Mouse (Mus musculus) layer of hippocampus, adult 11-12 months (tissue): Measurements from ENCODE around the gene Zfp281.

Experiments used
- DNase-seq: peaks from one replicate; pipeline ENCODE4 v3.0.0; 2022; ENCODE audit warnings: low spot score

Zfp281 gene

DNA sequence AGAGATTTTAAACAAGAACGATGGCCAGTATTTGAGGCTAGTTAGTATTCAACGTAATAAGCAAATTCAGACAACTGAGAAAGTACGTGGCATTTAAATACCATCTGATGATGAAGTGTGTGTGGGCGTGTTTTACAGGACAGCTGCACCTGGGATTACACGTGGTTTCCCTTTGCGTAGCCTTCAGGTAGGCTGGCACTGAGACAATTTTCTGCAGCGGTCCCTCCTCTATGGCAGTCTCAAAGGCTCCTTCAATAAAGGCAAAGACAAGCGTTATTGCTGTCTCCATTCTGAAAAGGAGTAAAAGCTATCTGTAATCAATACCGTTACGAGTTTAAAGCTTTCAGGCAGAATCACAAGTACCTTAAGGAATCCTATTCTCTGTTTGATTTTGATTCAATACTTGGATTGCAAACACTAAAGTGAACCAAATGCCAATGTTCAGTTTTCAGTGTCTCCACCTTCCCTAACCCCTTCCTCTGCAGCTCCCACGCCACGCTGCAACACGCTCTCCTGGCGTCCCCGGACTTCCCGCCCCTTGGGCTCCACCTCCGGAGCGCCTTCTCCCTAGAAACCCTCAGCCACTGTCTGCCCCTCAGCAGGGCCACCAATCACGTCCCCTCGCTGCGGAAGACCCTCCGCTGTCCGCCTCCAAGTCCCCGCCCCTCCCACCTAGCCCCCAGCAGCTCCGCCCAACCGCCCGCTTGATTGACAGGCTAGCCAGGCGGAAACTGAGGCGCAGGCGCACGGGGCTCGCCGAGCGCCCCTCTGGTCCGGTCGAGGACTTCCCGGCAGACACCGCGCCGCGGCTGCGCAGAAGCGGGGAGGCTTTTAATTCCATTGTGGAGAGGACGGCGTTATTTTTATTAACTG is at the start of gene Zfp281:
Zfp281 (plus strand) TSS at position 756 of the 873 bp plus-strand sequence.
- DNase-seq = peak; percentile 94

- no peak for DNase-seq
Observed at GRCm38 (mm10) chr1:136577890-136578663, 46.6 kb upstream of the Zfp281 start.

- no peak for DNase-seq
Observed at GRCm38 (mm10) chr1:136579360-136579759, 45.3 kb upstream of the Zfp281 start.

DNA sequence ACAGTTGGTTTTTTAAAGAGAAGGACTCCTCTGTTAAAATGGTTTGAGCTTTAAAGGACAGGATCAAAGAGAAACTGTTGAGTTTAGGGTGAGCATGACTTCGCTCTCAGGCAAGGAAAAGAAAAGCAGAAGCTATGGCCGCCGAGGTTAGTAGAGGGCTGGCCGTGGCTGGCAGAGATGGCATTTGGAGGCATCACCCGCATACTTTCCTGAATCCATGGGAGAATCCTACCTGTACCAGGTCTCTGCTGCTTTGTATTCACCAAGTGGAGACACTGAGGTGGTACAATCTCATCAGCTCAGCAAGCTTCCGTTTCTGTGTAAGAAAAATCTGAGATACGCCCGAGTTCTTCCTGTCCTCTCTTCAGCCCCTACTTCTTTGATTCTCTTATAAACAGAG is 44.4 kb upstream of the Zfp281 start:
- no peak for DNase-seq

DNA sequence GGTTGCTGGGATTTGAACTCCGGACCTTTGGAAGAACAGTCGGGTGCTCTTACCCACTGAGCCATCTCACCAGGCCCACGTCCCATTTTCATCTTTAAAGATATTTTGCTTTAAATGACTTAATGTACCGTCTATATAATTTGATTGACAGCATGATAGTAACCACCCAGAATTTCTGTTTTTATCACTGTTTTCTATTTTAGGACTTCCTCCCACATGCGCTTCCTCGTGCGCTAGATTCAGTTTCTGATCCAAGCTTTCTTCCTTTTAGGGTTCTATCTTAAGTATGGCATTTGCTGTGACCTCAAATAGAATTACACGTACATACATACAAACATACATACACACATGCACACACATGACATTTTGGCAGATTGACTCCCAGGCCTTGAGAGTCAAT is 42.9 kb upstream of the Zfp281 start:
- DNase-seq = no peak

DNA sequence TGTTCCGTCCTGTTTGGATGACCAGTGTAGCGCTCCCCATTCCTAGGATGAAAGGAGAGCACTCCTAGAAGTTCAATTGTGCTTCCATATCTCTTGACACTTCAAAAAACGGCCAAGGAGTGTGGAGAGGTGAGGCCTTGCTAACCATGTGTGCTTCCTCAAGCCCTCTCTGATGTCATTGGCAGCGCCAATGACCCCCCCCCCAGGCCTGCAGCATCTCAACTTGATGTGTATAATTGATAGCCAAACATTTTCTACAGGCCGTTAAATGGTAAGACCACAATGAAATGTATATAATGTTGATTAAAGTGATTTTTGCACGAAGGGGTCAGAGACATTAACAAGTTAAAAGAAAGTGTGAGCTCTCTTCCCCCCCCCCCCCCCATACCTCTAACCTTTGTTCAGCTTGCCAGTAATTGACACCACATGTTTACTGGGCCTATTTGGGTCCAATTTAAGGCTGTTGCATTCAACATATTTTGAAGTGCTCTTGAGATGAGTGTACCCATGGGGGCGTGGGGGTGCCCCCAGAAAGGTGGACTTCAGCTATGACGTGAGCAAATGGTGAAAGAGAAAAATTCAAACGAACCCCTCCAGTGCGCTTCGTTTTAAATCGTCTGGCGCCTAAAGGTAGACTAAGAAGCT is 36.8 kb upstream of the Zfp281 start:
- DNase-seq = no peak

- DNase-seq = no peak
Observed at GRCm38 (mm10) chr1:136588908-136589307, 35.8 kb upstream of the Zfp281 start.

DNA sequence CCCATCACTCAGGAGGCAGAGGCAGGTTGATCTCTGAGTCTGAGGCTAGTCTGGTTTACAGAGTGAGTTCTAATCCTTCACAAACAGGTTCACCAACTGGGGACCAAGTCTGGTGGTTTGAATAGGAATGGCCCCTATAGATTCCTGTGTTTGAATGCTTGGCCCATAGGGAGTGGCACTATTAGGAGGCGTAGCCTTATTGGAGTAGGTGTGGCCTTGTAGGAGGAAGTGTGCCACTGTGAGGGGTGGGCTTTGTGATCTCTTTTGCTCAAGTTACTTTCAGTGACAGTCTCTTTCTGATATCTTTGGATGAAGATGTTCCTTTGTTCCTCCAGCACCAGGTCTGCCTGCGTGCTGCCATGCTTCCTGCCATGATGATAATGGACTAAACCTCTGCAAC is 32.0 kb upstream of the Zfp281 start:
- DNase-seq = no peak

DNA sequence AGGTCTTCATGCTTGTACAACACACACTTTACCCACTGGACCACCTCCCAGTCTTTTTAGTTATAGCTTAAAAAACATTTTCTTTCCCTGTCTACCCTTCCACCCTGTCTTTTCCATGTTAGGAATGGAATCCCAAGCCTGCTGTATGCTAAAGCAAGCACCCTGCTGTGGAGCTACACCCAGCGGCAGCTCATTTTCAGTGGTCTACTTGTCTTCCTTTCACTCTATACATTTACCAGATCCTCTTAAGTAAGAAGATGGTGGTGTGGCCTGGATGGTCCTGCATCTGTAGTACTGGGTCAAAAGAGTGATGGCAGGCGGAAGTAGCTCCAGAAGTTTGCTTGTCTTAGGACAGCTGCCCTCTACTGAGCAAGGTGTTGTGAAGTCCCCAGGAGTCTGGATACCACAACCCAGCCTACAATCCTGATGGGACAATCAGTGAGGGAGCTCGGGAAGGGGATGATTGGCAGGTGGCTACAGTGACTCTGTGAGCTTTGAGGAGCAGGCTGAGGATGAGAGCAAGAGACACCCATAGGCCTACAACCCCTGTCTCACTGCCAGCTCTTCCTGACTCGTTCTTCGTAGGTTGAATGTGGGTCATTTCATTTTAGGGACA is 30.4 kb upstream of the Zfp281 start:
- no peak for DNase-seq

- DNase-seq = no peak
Observed at GRCm38 (mm10) chr1:136596821-136597220, 27.9 kb upstream of the Zfp281 start.

- no peak for DNase-seq
Observed at GRCm38 (mm10) chr1:136598286-136598685, 26.4 kb upstream of the Zfp281 start.

DNA sequence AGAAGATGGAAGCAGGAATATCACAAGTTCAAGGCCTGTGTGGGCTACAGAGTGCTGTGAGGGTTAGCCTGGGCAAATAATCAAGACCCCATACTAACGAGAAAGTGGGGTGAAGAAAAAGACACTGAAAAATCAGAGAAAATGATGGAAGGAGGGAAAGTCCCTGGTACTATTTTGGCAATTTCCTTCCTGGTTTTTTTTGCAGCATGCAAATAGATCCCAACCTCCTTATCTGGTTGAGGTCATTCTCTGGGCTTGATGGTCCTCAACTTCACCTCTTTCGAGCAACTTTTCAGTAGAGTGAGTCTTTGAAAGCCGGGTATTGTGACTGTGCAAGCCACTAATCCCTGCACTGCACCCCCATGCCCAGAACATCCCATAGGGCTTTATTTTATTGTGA is 24.6 kb upstream of the Zfp281 start:
- no peak for DNase-seq

- DNase-seq = no peak
Observed at GRCm38 (mm10) chr1:136600647-136601345, 23.9 kb upstream of the Zfp281 start.

DNA sequence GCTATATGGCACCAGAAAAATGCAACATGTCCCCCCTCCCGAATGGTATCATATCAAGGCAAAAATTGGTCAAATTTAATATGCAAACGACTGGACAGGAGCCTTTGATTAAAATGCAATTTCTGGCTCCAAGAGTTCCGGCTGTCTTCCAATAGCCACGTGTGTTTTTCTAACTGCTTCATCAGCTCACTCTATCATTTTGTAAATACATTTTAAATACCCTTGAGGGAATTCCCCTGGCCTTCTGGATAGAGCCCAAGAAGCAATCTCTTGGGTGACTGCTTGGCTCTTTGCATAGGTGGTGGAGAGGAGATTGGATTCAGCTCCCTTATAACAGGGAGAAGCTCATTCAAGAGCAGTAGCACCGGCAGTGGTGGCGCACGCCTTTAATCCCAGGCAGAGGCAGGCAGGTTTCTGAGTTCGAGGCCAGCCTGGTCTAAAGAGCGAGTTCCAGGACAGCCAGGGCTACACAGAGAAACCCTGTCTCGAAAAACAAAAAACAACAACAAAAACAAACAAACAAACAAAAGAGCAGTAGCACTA is 23.3 kb upstream of the Zfp281 start:
- no peak for DNase-seq

- no peak for DNase-seq
Observed at GRCm38 (mm10) chr1:136602303-136602702, 22.4 kb upstream of the Zfp281 start.

DNA sequence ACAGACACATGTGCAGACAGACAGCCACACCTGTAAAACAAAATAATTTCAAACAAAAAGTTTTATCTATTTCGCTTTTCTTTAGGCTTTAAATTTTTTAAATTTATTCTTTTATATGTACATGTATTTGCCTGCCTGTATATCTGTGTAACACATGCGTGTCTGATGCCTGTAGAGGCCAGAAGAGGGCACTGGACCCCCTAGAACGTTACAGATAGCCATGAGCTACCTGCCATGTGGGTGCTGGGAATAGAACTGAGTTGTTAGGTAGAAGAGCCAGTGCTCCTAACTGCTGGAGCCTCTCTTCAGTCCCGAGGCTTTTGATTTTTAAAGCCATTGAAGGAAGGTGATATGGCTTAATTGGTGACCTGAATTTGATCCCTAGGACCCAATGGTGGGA is 20.5 kb upstream of the Zfp281 start:
- DNase-seq = no peak

DNA sequence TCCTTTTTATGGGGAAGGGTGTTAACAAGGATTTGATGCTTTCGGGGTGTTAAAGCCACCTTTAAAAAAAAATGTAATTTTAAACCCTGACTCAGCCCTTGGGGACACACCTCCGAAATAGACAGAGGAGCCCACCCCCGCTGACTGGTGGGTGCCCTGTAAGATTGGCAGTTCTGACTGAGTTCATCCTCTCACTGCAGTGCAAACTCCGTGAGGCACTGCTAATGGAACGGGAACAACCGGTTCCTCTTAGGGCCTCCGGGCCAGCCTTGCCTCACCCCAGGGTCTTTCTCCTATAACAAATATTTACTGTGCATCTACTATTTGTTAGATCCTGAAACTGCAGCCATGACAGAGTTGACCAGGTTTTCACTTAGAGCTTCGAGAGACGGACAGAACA is 18.9 kb upstream of the Zfp281 start:
- DNase-seq = no peak

- DNase-seq = no peak
Observed at GRCm38 (mm10) chr1:136606278-136606677, 18.4 kb upstream of the Zfp281 start.

DNA sequence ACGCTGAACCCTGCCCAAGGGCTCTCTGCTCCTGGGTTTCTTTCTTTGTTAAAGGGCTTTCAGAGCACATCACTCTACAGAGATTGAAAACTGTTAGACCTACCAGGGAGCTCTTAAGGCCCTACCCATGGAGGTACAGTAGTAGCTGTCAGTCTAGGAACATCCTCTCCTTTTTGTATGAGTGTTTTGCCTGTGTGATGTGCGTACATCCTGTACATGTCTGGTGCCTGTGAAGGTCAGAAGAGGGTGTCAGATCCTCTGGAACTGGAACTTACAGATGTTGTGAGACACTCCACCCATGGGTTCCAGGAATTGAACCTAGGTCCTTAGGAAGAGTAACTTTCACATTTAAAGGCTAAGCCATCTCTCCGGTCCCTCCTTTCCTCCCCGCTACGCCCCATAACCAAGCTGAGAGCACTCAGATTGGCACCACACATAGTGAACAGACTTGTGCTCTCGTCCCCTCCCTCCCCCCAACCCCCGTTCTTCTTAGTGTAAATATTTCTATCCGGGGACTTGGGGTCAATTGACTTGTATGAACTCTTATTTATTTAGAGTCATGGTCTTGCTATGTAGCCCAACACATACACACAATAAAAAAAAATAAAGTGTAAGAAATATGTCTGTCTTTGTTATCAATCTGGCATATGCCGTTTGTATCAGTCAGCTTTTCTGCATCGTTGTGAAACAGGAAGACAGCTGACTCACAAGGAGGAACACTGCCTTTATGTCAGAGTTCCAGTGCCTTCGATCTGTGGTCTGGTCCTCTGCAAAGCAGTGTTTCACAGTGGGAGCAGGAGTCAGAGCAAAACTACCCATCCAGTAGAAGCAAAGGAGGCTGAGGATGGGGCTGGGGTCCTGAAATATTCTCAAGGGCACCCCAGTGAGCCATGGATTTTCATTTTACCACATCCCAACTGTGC is 16.1 kb upstream of the Zfp281 start:
- no peak for DNase-seq

GRCm38 (mm10) chr1:136611803-136612202 is 12.9 kb upstream of the Zfp281 start:
- DNase-seq = no peak
